Mouse (Mus musculus) heart, embryonic 15.5 days (tissue): ENCODE measurements at regions not wholly inside any gene's neighbourhood (a gene's known extent, or its start where the extent isn't known, plus 50 kb on each side); places are given as distances from the start of the nearest gene placed in this dataset.

Source experiments
- ATAC-seq: fragments of 200-750 bp; cut with Nextera tagmentation; replicated peaks from 2 replicates; pipeline ENCODE4 v1.8.0; 2017; ENCODE audit warnings: low read depth, moderate TSS enrichment; ENCODE audit not compliant: insufficient number of reproducible peaks, insufficient read depth, low FRiP score
- H3K27ac ChIP-seq: fragments of 300-500 bp; sonication (generic); 2 replicates; pipeline ENCODE4 v1.5.1; 2015; ENCODE audit warnings: mild to moderate bottlenecking, inconsistent platforms
- H3K27me3 ChIP-seq: fragments of 300-500 bp; sonication (generic); 2 replicates; pipeline ENCODE4 v1.6.1; 2015; ENCODE audit warnings: inconsistent platforms
- H3K36me3 ChIP-seq: fragments of 300-500 bp; sonication (generic); 2 replicates; pipeline ENCODE4 v1.6.1; 2015; ENCODE audit warnings: mild to moderate bottlenecking, inconsistent platforms
- H3K4me1 ChIP-seq: fragments of 300-500 bp; sonication (generic); replicated peaks from 2 replicates; pipeline ENCODE4 v1.6.1; 2015; ENCODE audit warnings: inconsistent platforms
- H3K4me2 ChIP-seq: fragments of 300-500 bp; sonication (generic); 2 replicates; pipeline ENCODE4 v1.6.1; 2015; ENCODE audit warnings: inconsistent platforms, mild to moderate bottlenecking, moderate library complexity
- H3K4me3 ChIP-seq: fragments of 300-500 bp; sonication (generic); 2 replicates; pipeline ENCODE4 v1.5.1; 2015; ENCODE audit warnings: mild to moderate bottlenecking, inconsistent platforms
- H3K9ac ChIP-seq: fragments of 300-500 bp; sonication (generic); 2 replicates; pipeline ENCODE4 v1.6.1; 2015; ENCODE audit warnings: mild to moderate bottlenecking, inconsistent platforms
- H3K9me3 ChIP-seq: fragments of 300-500 bp; sonication (generic); replicated peaks from 2 replicates; pipeline ENCODE4 v1.6.1; 2016; ENCODE audit warnings: inconsistent platforms
- WGBS: fragments of 180-500 bp; shearing (Covaris S2); methylation state at CpG from one replicate; pipeline ENCODE4 v1.1.7; 2015; ENCODE audit warnings: mixed read lengths; 5-methylcytosine and 5-hydroxymethylcytosine counted together

DNA sequence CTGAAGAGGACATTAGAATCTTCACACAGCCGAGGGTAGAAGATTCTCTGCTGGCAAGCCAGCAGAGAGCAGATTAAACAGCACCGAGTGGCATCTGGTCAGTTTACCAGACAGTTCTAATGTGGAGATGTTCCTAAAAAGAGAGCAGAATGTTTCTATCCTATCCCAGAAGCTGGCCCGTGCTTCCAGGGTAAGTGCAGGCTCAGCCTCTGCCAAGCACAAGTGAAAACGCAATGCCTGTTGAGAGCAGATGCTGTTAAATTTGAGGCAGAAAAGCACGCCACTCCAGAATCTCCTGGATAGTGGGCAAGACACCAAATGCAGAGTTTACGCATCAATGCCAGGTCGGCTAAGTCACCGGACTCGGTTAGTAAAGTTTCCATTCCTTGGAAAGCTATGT is 175.8 kb downstream of the Faxc start:
- Histone ChIP-seq H3K9ac (no peak overlapping the region), H3K4me2 (no peak overlapping the region), H3K9me3 (no peaks in the 10 kb centered on the region), H3K36me3 (no peaks in the 10 kb centered on the region), H3K4me1 (peaks cover 3% of the 10 kb centered on the region), H3K27ac (no peak overlapping the region), H3K4me3 (no peak overlapping the region), H3K27me3 (no peaks in the 10 kb centered on the region)
- 69% methylated on average over 9 of the region's 9 CpGs for WGBS
- no peak for ATAC-seq

DNA sequence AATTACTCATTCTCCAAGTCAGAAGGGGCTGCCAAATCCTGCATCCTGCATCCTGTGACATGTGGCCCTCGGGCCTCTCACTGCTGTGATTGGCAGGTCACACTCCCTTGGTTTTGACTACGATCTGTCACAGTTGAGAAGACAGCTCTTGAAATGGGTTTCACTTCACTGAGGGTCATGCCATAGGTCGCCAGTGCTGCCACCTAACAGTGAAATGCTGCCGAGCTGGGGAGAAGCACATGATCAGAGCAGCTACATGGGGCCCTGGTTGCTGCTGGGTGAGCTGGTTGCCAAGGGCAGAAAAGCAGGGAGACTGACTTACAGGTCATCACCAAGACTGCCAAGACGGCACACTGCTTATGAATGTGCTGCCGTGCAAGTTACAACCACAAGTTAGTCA is 178.3 kb downstream of the Faxc start:
- Histone ChIP-seq H3K27me3 (no peaks in the 10 kb centered on the region), H3K4me3 (no peak overlapping the region), H3K27ac (no peak overlapping the region), H3K9ac (no peak overlapping the region), H3K4me2 (no peak overlapping the region), H3K36me3 (no peaks in the 10 kb centered on the region), H3K9me3 (no peaks in the 10 kb centered on the region), H3K4me1 (peaks cover 3% of the 10 kb centered on the region)
- no peak for ATAC-seq
- 39% methylated on average over 6 of the region's 6 CpGs for WGBS

DNA sequence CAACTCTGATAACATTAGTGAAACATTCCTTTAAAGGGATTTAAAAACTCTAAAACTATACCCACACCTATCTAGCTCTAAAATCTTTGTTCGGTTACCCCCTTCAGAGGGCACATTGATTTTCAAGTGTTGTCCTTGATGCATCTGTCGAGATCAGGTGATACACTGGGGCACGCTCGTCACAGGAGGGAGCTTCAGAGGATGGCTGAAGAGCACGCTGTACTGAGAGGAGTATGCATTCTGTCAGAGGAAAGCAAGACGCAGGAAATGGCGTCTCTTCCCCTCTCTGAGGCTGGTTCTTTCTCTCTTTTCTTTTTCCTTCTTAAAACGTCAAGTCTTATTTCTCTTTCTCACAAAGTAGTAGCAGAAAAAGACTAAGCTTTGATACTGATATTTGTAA is 179.3 kb downstream of the Faxc start:
- no peak overlapping the region for H3K4me2 ChIP-seq
- no peaks in the 10 kb centered on the region for H3K27me3 ChIP-seq
- 30% methylated on average over 8 of the region's 8 CpGs for WGBS
- no peak for ATAC-seq
- H3K9ac ChIP-seq, result no peak overlapping the region
- H3K27ac ChIP-seq, result no peak overlapping the region
- H3K4me3 ChIP-seq, result no peak overlapping the region
- H3K4me1 ChIP-seq, result peaks cover 3% of the 10 kb centered on the region
- no peaks in the 10 kb centered on the region for H3K36me3 ChIP-seq
- H3K9me3 ChIP-seq, result no peaks in the 10 kb centered on the region

DNA sequence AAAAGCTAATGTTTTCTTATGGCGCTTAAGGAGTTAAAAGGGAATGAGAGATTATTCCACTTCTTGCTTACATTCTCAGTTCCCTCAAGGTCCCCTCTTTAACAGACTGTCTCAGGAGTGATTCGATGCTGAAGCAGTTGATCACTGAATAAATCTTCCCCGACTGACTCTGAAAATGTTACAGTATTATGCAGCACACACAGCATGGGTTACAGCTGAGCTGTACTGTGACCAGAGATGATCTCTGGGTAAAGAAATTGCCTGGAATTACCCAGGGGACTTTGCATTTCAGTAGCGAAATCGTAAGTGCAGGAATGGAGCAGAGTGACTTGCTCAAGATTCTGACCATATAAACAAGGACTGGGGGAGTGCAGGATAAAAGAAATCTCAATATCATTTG is 181.1 kb downstream of the Faxc start:
- no peak for ATAC-seq
- Histone ChIP-seq H3K9ac (no peak overlapping the region), H3K9me3 (no peaks in the 10 kb centered on the region), H3K4me2 (no peak overlapping the region), H3K4me1 (peaks cover 3% of the 10 kb centered on the region), H3K4me3 (no peak overlapping the region), H3K36me3 (no peaks in the 10 kb centered on the region), H3K27ac (no peak overlapping the region), H3K27me3 (no peaks in the 10 kb centered on the region)
- WGBS, result 57% methylated on average over 5 of the region's 5 CpGs

DNA sequence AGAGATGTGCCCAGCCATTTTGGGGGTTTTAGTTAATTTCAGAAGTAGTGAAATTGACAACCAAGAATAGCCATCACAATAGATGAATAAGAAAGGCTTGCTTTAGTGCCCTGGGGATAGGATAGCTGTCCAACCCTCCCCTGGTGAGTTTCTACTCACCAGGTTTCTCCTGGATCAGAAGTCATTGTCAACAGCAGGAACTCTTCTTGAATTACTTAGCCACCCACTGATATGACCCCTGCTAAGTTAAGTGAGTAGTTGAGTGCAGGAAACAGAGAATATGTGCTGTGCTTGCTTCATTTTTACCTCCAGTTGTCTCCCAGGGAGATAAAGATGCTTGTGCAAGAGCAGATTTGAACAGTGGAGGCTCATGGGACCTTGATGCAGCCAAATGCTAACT is 183.3 kb downstream of the Faxc start:
- no peak overlapping the region for H3K4me2 ChIP-seq
- no peak overlapping the region for H3K27ac ChIP-seq
- no peaks in the 10 kb centered on the region for H3K36me3 ChIP-seq
- H3K4me1 ChIP-seq, result peaks cover 3% of the 10 kb centered on the region
- H3K9me3 ChIP-seq, result no peaks in the 10 kb centered on the region
- no peak for ATAC-seq
- no peak overlapping the region for H3K9ac ChIP-seq
- no peaks in the 10 kb centered on the region for H3K27me3 ChIP-seq
- H3K4me3 ChIP-seq, result no peak overlapping the region

DNA sequence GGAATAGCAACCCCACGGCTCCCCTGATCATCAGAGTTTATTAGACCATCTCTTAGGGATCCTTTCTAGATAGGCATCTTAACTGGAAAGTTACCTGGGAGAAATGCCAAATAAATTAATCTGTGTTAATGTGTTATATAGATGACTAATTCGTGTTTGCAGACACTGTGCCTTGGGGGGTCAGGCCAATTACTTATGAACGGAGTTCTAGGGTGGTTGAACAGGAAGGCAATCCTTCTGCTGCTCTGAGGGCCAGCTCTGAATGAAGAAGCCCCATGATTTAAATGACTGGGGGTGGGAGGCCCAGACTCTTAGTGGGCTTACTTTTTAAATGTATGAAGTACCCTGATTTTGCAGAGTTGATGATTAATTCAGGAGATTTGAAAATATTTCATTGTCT is 188.7 kb downstream of the Faxc start:
- WGBS, result 56% methylated on average over 3 of the region's 3 CpGs
- ATAC-seq, result no peak
- no peak overlapping the region for H3K9ac ChIP-seq

DNA sequence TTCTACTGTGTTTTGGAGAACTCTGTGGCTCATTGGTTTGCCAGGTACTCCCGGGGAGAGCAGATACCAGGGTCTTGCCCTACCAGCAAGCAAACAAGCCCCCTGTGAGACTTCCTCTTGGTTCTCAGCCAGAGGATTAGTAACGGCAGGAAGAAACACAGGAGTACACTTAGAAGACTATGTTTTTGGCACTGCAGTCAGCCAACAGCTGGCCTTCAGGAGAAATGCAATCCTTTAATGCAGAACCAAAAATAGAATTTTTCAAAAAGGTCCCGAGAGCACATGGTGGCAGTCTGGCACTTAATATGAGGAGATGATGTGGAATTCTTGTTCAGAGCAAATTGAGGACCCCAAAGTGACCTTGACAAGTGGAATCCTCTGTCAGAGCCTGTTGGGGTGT is 189.8 kb downstream of the Faxc start:
- ATAC-seq, result no peak
- Histone ChIP-seq H3K36me3 (no peaks in the 10 kb centered on the region), H3K27me3 (no peaks in the 10 kb centered on the region), H3K9me3 (no peaks in the 10 kb centered on the region), H3K9ac (no peak overlapping the region), H3K27ac (0 out of 2 replicates have a peak overlapping the region, but pooled peaks have one; percentile 39), H3K4me3 (no peak overlapping the region), H3K4me2 (no peak overlapping the region), H3K4me1 (peaks cover 5% of the 10 kb centered on the region; the same call in 1 of the 2 replicates)
- WGBS, result 6% methylated on average over 3 of the region's 3 CpGs

More for the DNA sequence above, 188.7 kb downstream of the Faxc start:
- Histone ChIP-seq H3K9me3 (no peaks in the 10 kb centered on the region), H3K27me3 (no peaks in the 10 kb centered on the region), H3K4me2 (no peak overlapping the region), H3K36me3 (no peaks in the 10 kb centered on the region), H3K27ac (no peak overlapping the region), H3K4me3 (no peak overlapping the region), H3K4me1 (peaks cover 5% of the 10 kb centered on the region; the same call in 1 of the 2 replicates)

DNA sequence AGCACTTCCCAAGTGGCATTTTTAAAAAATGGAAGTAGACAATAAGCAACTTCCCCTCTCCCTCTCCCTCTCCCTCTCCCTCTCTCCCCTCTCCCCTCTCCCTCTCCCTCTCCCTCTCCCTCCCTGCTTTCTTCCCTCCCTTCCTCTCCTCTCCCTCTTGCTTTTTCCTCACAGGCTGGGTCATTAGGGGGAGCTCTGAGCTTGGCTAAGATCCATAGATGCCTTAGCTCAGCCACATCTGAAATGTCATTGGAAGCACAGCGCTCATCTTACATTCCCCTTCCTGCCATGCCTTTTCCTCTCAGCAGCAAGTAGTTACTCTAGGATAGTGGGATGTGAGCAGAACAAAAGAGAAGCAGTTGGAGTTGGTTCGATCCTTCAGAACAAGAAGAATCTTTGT is 190.3 kb downstream of the Faxc start:
- 57% methylated on average over 2 of the region's 2 CpGs for WGBS

DNA sequence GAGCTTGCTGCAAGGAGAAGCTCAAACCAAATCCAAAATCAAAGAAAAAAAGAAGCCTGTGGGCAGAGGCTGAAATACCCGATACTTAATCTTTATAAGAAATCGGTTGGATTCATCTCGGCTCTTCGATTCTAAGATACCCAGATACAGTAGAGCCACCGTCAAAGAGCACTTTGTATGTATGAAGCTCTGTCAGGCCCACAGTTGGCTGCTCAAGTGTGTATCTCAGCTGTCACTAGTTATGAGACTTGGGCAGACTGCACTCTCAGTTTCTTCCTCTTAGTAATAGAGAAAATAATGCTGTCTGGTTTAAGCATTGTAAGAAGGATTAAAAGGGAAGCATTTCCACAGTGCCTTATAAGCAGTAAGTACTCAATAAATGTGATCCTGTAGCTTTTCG is 193.7 kb downstream of the Faxc start:
- H3K36me3 ChIP-seq, result no peaks in the 10 kb centered on the region
- no peaks in the 10 kb centered on the region for H3K9me3 ChIP-seq
- no peak overlapping the region for H3K4me3 ChIP-seq
- WGBS, result 86% methylated on average over 6 of the region's 6 CpGs
- no peak overlapping the region for H3K9ac ChIP-seq
- no peak for ATAC-seq
- H3K4me2 ChIP-seq, result no peak overlapping the region
- H3K4me1 ChIP-seq, result peaks cover 5% of the 10 kb centered on the region; the same call in 1 of the 2 replicates
- no peaks in the 10 kb centered on the region for H3K27me3 ChIP-seq
- H3K27ac ChIP-seq, result no peak overlapping the region

More for the DNA sequence above, 190.3 kb downstream of the Faxc start:
- Histone ChIP-seq H3K4me3 (no peak overlapping the region), H3K27ac (no peak overlapping the region), H3K4me1 (peaks cover 5% of the 10 kb centered on the region; the same call in 1 of the 2 replicates), H3K36me3 (no peaks in the 10 kb centered on the region), H3K9me3 (no peaks in the 10 kb centered on the region), H3K27me3 (no peaks in the 10 kb centered on the region), H3K9ac (no peak overlapping the region), H3K4me2 (no peak overlapping the region)
- no peak for ATAC-seq

DNA sequence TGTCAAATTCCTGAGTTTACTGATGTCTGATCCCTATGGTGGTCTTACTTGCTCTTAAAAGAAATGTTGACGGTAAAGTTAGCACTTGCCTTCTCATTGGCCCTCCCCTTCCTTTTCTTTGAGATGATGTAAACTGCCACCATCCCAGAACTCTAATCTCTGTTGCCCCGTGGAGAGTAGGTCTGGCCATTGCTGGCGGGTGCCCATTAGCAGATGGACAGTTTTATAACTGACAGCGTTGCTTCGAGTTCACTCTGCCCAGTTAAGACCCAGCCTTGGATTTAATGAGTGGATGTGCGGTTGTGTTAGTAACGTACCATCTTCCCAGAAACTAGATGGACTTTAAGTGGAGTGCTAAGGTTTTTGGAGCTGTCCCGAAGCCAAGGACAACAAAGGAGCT is 199.4 kb downstream of the Faxc start:
- Histone ChIP-seq H3K4me3 (no peak overlapping the region), H3K36me3 (no peaks in the 10 kb centered on the region), H3K27me3 (no peaks in the 10 kb centered on the region), H3K4me1 (no peaks in the 10 kb centered on the region), H3K9ac (no peak overlapping the region), H3K4me2 (no peak overlapping the region), H3K27ac (no peak overlapping the region), H3K9me3 (no peaks in the 10 kb centered on the region)
- no peak for ATAC-seq
- 62% methylated on average over 8 of the region's 8 CpGs for WGBS

DNA sequence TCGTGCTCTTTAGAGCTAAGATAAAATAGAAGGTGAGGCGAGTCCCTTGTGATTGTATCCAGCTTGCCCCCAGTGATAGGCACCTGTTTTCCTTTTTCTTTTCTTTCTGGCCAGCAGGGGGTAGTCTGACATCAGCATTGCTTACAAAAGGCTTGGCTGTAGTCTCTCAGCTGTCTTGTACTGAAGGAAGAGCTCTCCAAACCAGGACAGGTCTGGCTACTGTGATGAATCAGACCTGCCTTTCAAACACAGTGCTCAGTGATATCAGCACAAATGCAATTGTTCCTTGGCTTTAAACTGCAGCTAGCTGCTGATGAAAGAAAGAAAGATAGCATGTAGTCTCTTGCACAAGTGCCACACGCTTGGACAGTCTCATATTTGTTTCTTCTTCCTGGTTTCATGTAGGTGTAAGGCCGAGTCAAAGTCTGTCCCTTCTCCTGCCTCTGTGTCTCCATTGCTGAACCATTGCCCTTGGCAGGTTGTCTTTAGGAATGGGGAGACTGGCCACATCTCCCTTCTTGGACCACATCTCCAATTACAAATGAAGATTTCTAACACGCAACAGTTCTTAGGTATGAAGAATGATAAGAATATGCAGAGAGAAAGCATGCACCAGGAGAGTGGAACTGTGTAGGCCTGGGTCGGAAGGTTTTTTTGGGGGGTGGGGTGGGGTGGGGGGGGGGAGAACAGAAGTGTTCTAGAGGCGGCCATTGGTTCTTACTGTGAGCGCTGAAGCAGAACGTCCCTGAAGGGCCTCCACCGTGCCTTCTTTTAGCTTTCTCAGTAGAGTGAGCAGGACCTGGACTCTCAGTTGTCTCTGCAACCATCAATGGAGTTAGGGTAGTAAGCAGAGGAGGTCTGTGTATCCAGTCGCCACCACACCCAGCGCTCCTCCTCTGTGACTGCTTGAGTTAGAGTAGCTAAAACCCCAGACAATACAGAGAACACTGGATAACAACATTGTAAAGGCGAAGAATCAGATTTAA is 200.9 kb downstream of the Faxc start:
- Histone ChIP-seq H3K4me1 (no peaks in the 10 kb centered on the region), H3K9me3 (no peaks in the 10 kb centered on the region), H3K4me3 (no peak overlapping the region), H3K36me3 (no peaks in the 10 kb centered on the region), H3K27ac (no peak overlapping the region), H3K9ac (no peak overlapping the region), H3K27me3 (0 out of 2 replicates have a peak, but pooled peaks cover 2% of the 10 kb centered on the region), H3K4me2 (no peak overlapping the region)
- 62% methylated on average over 13 of the region's 13 CpGs for WGBS
- ATAC-seq, result no peak
